ENCODE assay signal across 26 mouse cellular contexts in the genomic region with DNA sequence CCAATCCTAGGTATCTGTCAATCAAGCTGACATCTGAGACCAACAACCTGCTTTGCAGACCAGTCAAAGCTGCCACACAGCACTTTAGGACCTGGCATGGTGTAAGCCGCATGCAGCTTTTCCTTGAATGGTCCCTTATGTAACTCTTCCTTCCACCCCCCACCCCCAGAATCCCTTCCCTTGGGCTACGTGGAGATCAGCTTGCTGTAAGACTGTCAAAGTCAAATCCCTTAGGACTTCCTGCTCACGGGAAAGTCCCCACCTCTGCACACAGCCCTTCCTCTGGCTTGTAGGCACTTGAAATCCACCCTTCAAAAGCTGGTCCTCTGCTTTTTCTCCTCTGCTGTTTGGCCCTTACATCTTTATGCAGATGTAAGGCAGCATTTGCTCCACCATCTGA. TPM values are rescaled to one million over a fixed set of nuclear protein-coding genes. Genes with fewer than 3 reads are reported as not detected.
A peak's percentile ranks its signal among the peaks of the same experiment; 100 is the strongest.
DNase-seq lines count a peak whose midpoint lies in the region; ATAC-seq and TF ChIP-seq lines count a peak whose summit lies in the region.
"Had no signal": no experiment of that assay in that cellular context is flagged by ENCODE, and none has a peak within 500 bp of the region (broad histone marks: within the 10 kb centered on the region; RNA-seq: fewer than 3 reads in every experiment).

No protein-coding gene starts in this region.

- no peaks in the 10 kb centered on the region for H3K36me3 ChIP-seq in embryonic facial prominence, embryonic 14.5 days (ENCODE audit: control insufficient read depth, insufficient read depth, low read length)
- no peaks in the 10 kb centered on the region for H3K36me3 ChIP-seq in embryonic facial prominence, embryonic 10.5 days (replicated peaks)
- H3K36me3 ChIP-seq in midbrain, embryonic 13.5 days = no peaks in the 10 kb centered on the region
- H3K36me3 ChIP-seq: embryonic facial prominence, embryonic 15.5 days; forebrain, embryonic 12.5 days; G1E; heart, embryonic 15.5 days; hindbrain, embryonic 10.5 days had no signal

- WGBS in embryonic facial prominence, embryonic 14.5 days = 20% methylated on average over 3 of the region's 3 CpGs
- 23% methylated on average over 3 of the region's 3 CpGs for WGBS in embryonic facial prominence, embryonic 10.5 days
- WGBS in midbrain, embryonic 13.5 days = 57% methylated on average over 3 of the region's 3 CpGs

- H3K4me3 ChIP-seq in embryonic facial prominence, embryonic 14.5 days (ENCODE audit: low read depth, low read length) = no peak overlapping the region
- H3K4me3 ChIP-seq in embryonic facial prominence, embryonic 10.5 days = no peak overlapping the region
- no peak overlapping the region for H3K4me3 ChIP-seq in layer of hippocampus, adult 2 months
- no peak overlapping the region for H3K4me3 ChIP-seq in midbrain, embryonic 13.5 days (replicated peaks)
- H3K4me3 ChIP-seq: embryonic facial prominence, embryonic 15.5 days; erythroblast, embryonic 14.5 days; forebrain, embryonic 12.5 days; gastrocnemius, adult 2 months; heart, embryonic 15.5 days; hindbrain, embryonic 10.5 days had no signal

- no peak overlapping the region for H3K9ac ChIP-seq in embryonic facial prominence, embryonic 14.5 days (ENCODE audit: low read depth, low read length)
- no peak overlapping the region for H3K9ac ChIP-seq in midbrain, embryonic 13.5 days (replicated peaks)
- H3K9ac ChIP-seq: embryonic facial prominence, embryonic 15.5 days; forebrain, embryonic 12.5 days; heart, embryonic 15.5 days; hindbrain, embryonic 14.5 days had no signal

- no peaks in the 10 kb centered on the region for H3K27me3 ChIP-seq in embryonic facial prominence, embryonic 14.5 days (replicated peaks; ENCODE audit: control insufficient read depth, insufficient read depth, low read length)
- H3K27me3 ChIP-seq in embryonic facial prominence, embryonic 10.5 days (replicated peaks; ENCODE audit: low read depth, poor library complexity, severe bottlenecking) = no peaks in the 10 kb centered on the region
- no peaks in the 10 kb centered on the region for H3K27me3 ChIP-seq in midbrain, embryonic 13.5 days
- H3K27me3 ChIP-seq: embryonic facial prominence, embryonic 15.5 days; forebrain, embryonic 12.5 days; heart, embryonic 15.5 days had no signal

- no peak overlapping the region for H3K27ac ChIP-seq in embryonic facial prominence, embryonic 14.5 days (replicated peaks; ENCODE audit: low read depth, low read length)
- H3K27ac ChIP-seq in embryonic facial prominence, embryonic 10.5 days (replicated peaks) = no peak overlapping the region
- no peak overlapping the region for H3K27ac ChIP-seq in layer of hippocampus, adult 2 months
- H3K27ac ChIP-seq in midbrain, embryonic 13.5 days = no peak overlapping the region
- H3K27ac ChIP-seq: embryonic facial prominence, embryonic 15.5 days; forebrain, embryonic 12.5 days; gastrocnemius, adult 2 months; heart, embryonic 15.5 days; hindbrain, embryonic 10.5 days; hindbrain, embryonic 14.5 days had no signal

- H3K4me1 ChIP-seq in embryonic facial prominence, embryonic 14.5 days (ENCODE audit: control insufficient read depth, insufficient read depth, low read length) = peaks cover 17% of the 10 kb centered on the region
- peaks cover 27% of the 10 kb centered on the region for H3K4me1 ChIP-seq in embryonic facial prominence, embryonic 10.5 days
- peaks cover 13% of the 10 kb centered on the region for H3K4me1 ChIP-seq in midbrain, embryonic 13.5 days (replicated peaks)

- ATAC-seq in embryonic facial prominence, embryonic 14.5 days (ENCODE audit: low read depth) = no peak
- ATAC-seq in activated CD4-positive, CD25-positive, alpha-beta regulatory T cell, adult 4 months = peak; percentile 65
- no peak for ATAC-seq in midbrain, embryonic 13.5 days
- ATAC-seq: forebrain, embryonic 16.5 days had no signal

- H3K4me2 ChIP-seq in embryonic facial prominence, embryonic 14.5 days (ENCODE audit: low read depth, low read length) = no peak overlapping the region
- no peak overlapping the region for H3K4me2 ChIP-seq in midbrain, embryonic 13.5 days (replicated peaks)
- H3K4me2 ChIP-seq: embryonic facial prominence, embryonic 15.5 days; forebrain, embryonic 12.5 days; heart, embryonic 11.5 days; heart, embryonic 15.5 days; hindbrain, embryonic 14.5 days had no signal

- DNase-seq in embryonic facial prominence, embryonic 14.5 days (ENCODE audit: low spot score) = peak; percentile 61
- no peak for DNase-seq in embryonic facial prominence, embryonic 10.5 days (ENCODE audit: low spot score)
- peak; percentile 67 for DNase-seq in 3T3-L1 (ENCODE audit: low read depth, low spot score)
- DNase-seq in induced T-regulatory cell, adult 2 months (ENCODE audit: low read depth) = peak; percentile 59
- no peak for DNase-seq in adrenal gland, adult 18-20 months (ENCODE audit: low spot score in 2 of 2)
- DNase-seq in layer of hippocampus, adult 2 months (ENCODE audit: low spot score in 2 of 2) = no peak
- DNase-seq: adrenal gland, postnatal 14 days; cerebellum, adult 8-10 months; cerebellum, postnatal 25 days; gastrocnemius, adult 2 months; gastrocnemius, postnatal 25 days; kidney, adult 11 months; kidney, adult 9 months had no signal

- no peak for TF ChIP-seq CTCF in layer of hippocampus, adult 2 months (conservative IDR thresholded peaks at IDR 0.05)

- no peaks in the 10 kb centered on the region for H3K9me3 ChIP-seq in embryonic facial prominence, embryonic 14.5 days (ENCODE audit: control insufficient read depth, low read length)
- no peaks in the 10 kb centered on the region for H3K9me3 ChIP-seq in embryonic facial prominence, embryonic 10.5 days
- H3K9me3 ChIP-seq in midbrain, embryonic 13.5 days = no peaks in the 10 kb centered on the region
- H3K9me3 ChIP-seq: embryonic facial prominence, embryonic 15.5 days; forebrain, embryonic 12.5 days; G1E; heart, embryonic 15.5 days; hindbrain, embryonic 10.5 days had no signal

RNA-seq across cellular contexts. Expression of a gene that starts 19.8 kb away (rescaled TPM):
- polyA plus RNA-seq in embryonic facial prominence, embryonic 14.5 days (2014; fragmentation: Nextera tagmentation; extraction: Ambion mirVana) = 7.1 and 8.0 TPM in 2 replicates
- 5.5 and 6.0 TPM in 2 replicates for polyA plus RNA-seq in embryonic facial prominence, embryonic 10.5 days (2016; fragmentation: Nextera tagmentation; extraction: Ambion mirVana)
- under 1 TPM; 0.57 to 0.97 TPM for polyA plus RNA-seq in activated CD4-positive, CD25-positive, alpha-beta regulatory T cell, adult 4 months (2017; shearing (Covaris generic))
- under 1 TPM in 1 of 2 experiments, not detected in 1; 0.07 TPM for total RNA-seq in adrenal gland, adult 18-20 months (2021)
- under 1 TPM in 1 of 2 experiments, not detected in 1; 0.08 TPM for total RNA-seq in layer of hippocampus, adult 2 months (2021)
- polyA plus RNA-seq in midbrain, embryonic 13.5 days (2015; fragmentation: Nextera tagmentation; extraction: Ambion mirVana) = 0.04 and 0.05 TPM in 2 replicates
- total RNA-seq: gastrocnemius, adult 2 months; gastrocnemius, postnatal 25 days; granulocyte monocyte progenitor cell, adult 5-6 weeks had no signal
- polyA plus RNA-seq: C2C12; erythroblast, embryonic 14.5 days; G1E had no signal

RNA-seq across cellular contexts. Expression of a gene that starts 24.9 kb away (rescaled TPM):
- polyA plus RNA-seq in embryonic facial prominence, embryonic 14.5 days (2014; fragmentation: Nextera tagmentation; extraction: Ambion mirVana) = 13.1 and 15.4 TPM in 2 replicates
- polyA plus RNA-seq in embryonic facial prominence, embryonic 10.5 days (2016; fragmentation: Nextera tagmentation; extraction: Ambion mirVana) = 4.6 and 5.0 TPM in 2 replicates
- polyA plus RNA-seq in activated CD4-positive, CD25-positive, alpha-beta regulatory T cell, adult 4 months (2017; shearing (Covaris generic)) = 1 to 10 TPM in 1 of 2 experiments, under 1 TPM in 1; 0.46 to 1.2 TPM
- 1 to 10 TPM; 7.5 to 9.2 TPM for total RNA-seq in adrenal gland, adult 18-20 months (2021)
- total RNA-seq in layer of hippocampus, adult 2 months (2021) = 10 to 100 TPM; 35.2 to 37.9 TPM
- polyA plus RNA-seq in midbrain, embryonic 13.5 days (2015; fragmentation: Nextera tagmentation; extraction: Ambion mirVana) = 14.0 and 17.0 TPM in 2 replicates
- total RNA-seq: G1E had no signal
- polyA plus RNA-seq: G1E had no signal

Comparison
In these comparisons a context has a peak if more than half of its experiments do, and no peak if none do; other contexts are left out.
1. DNase-seq: peak in embryonic facial prominence, embryonic 14.5 days (single experiment), 3T3-L1 (single experiment) and induced T-regulatory cell, adult 2 months (single experiment); none in embryonic facial prominence, embryonic 10.5 days (single experiment), adrenal gland, adult 18-20 months (0 of 2) and layer of hippocampus, adult 2 months (0 of 2).